Mouse (Mus musculus): ENCODE data around the gene E130308A19Rik.
A peak's percentile ranks its signal among the peaks of the same experiment; 100 is the strongest.

E130308A19Rik gene

GRCm38 (mm10) chr4:59625998-59626910 is at the start of gene E130308A19Rik:
TSS of gene E130308A19Rik (plus strand) at chr4:59626211.
- DNase-seq = peak; percentile 70 to 74

- DNase-seq = no peak
Observed at GRCm38 (mm10) chr4:59580495-59581281, 45.3 kb upstream of the E130308A19Rik start.

- DNase-seq = peak; percentile 99
Observed at GRCm38 (mm10) chr4:59581314-59582185, 44.5 kb upstream of the E130308A19Rik start, which contains the start of gene Hsdl2. TSS of gene Hsdl2 (plus strand) at chr4:59581563.

- DNase-seq = no peak
Observed at GRCm38 (mm10) chr4:59582186-59582585, 43.8 kb upstream of the E130308A19Rik start.

GRCm38 (mm10) chr4:59585097-59585496 is 40.9 kb upstream of the E130308A19Rik start:
- DNase-seq = peak; percentile 82 to 86

- no peak for DNase-seq
Observed at GRCm38 (mm10) chr4:59587215-59587871, 38.7 kb upstream of the E130308A19Rik start.

- DNase-seq = no peak
Observed at GRCm38 (mm10) chr4:59587872-59588226, 38.2 kb upstream of the E130308A19Rik start.

GRCm38 (mm10) chr4:59594614-59595013 is 31.4 kb upstream of the E130308A19Rik start:
- no peak for DNase-seq

GRCm38 (mm10) chr4:59596556-59596955 is 29.5 kb upstream of the E130308A19Rik start:
- DNase-seq = no peak

GRCm38 (mm10) chr4:59602704-59603103 is 23.3 kb upstream of the E130308A19Rik start:
- no peak for DNase-seq

GRCm38 (mm10) chr4:59604892-59605291 is 21.1 kb upstream of the E130308A19Rik start:
- DNase-seq = no peak

GRCm38 (mm10) chr4:59605501-59605900 is 20.5 kb upstream of the E130308A19Rik start:
- DNase-seq = no peak

GRCm38 (mm10) chr4:59610411-59610810 is 15.6 kb upstream of the E130308A19Rik start:
- DNase-seq = no peak

- DNase-seq = peak; percentile 23 to 46
Observed at GRCm38 (mm10) chr4:59614986-59615385, 11.0 kb upstream of the E130308A19Rik start.

GRCm38 (mm10) chr4:59619611-59620245 is 6.3 kb upstream of the E130308A19Rik start:
- DNase-seq = no peak

GRCm38 (mm10) chr4:59625676-59625997 is 374 bp upstream of the E130308A19Rik start:
- DNase-seq = no peak

- DNase-seq = no peak
Observed at GRCm38 (mm10) chr4:59628255-59628654, 2.2 kb downstream of the E130308A19Rik start.

- no peak for DNase-seq
Observed at GRCm38 (mm10) chr4:59629076-59629874, 3.3 kb downstream of the E130308A19Rik start.

GRCm38 (mm10) chr4:59630122-59630521 is 4.1 kb downstream of the E130308A19Rik start:
- DNase-seq = no peak

- no peak for DNase-seq
Observed at GRCm38 (mm10) chr4:59634532-59634931, 8.5 kb downstream of the E130308A19Rik start.

GRCm38 (mm10) chr4:59639163-59639562 is 13.2 kb downstream of the E130308A19Rik start:
- no peak for DNase-seq
